Mouse (Mus musculus): ENCODE measurements around the gene Meltf.

DNA sequence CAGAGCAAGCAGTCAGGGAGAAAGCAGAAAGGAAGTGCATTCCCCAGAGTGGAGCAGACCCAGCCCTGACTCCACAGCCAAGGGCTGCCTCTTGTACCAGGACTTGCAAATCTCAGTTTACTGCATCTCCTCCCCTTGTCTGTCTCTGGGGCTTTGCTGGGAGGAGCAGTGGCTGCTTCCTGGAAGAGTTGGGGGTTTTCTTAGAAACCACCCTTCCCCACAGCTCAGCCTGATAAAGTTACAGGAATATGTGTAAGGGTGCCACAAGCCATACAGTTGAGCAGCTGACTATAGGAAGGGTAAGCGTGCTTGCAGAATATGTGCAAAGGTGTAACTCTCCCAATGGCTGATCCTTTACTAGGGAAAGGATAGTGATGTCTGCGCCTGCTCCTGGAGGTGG is 62.0 kb downstream of the Meltf start:
- no peak for TF ChIP-seq USF1 (IDR thresholded peaks at IDR 0.05; ENCODE audit: low read depth)
- TF ChIP-seq CTCF (IDR thresholded peaks at IDR 0.05; ENCODE audit: control insufficient read depth, insufficient read depth, insufficient read length): no peak
- no peak for TF ChIP-seq MAX (IDR thresholded peaks at IDR 0.05)
- TF ChIP-seq MYOG (IDR thresholded peaks at IDR 0.05; ENCODE audit: control insufficient read depth, extremely low read depth, insufficient read length): no peak
- TF ChIP-seq FOSL1 (IDR thresholded peaks at IDR 0.05; ENCODE audit: insufficient read depth, low read length, poor library complexity, severe bottlenecking): no peak

Measured in C2C12 (cell line).